Mouse (Mus musculus) gonadal fat pad, adult 2 months (tissue): Measurements from ENCODE around the gene 4833420G17Rik. TPM values are rescaled to one million over a fixed set of nuclear protein-coding genes. Genes with fewer than 3 reads are reported as not detected.

Source experiments
- polyA plus RNA-seq: library from polyadenylated mRNA; depleted of rRNA; stranded (reverse); fragments of >200 nt; gene quantifications from 2 replicates; pipeline ENCODE4 v1.2.3, GENCODE M21; 2012; rRNA removed

Gene 4833420G17Rik
- polyA plus RNA-seq, 1 experiment = 29.3 TPM

Other genes with a start within 250 kb of the 4833420G17Rik start
- 24.4 and 26.3 TPM in 2 replicates for gene Paip1, start 34.2 kb upstream of the 4833420G17Rik start, polyA plus RNA-seq
- 15.6 and 21.8 TPM in 2 replicates for gene Tmem267, start 25.3 kb downstream of the 4833420G17Rik start, polyA plus RNA-seq
- 3.5 and 4.2 TPM in 2 replicates for gene 3110070M22Rik, start 25.6 kb downstream of the 4833420G17Rik start, polyA plus RNA-seq
- gene Ccl28, start 161.1 kb downstream of the 4833420G17Rik start, polyA plus RNA-seq = 1.5 and 1.6 TPM in 2 replicates
- 61.0 and 76.6 TPM in 2 replicates for gene Hmgcs1, start 227.6 kb downstream of the 4833420G17Rik start, polyA plus RNA-seq